Mouse (Mus musculus) E14TG2a.4 (cell line): ENCODE measurements around the gene Gabrb1.

ENCODE experiments used
- H3K27me3 ChIP-seq: 2 replicates; pipeline ENCODE4 v1.6.1; 2014; ENCODE audit warnings: low read length, control low read depth; ENCODE audit not compliant: insufficient read depth
- H3K36me3 ChIP-seq: 2 replicates; pipeline ENCODE4 v1.6.1; 2014; ENCODE audit warnings: low read length, control low read depth; ENCODE audit not compliant: insufficient read depth
- H3K4me1 ChIP-seq: replicated peaks from 2 replicates; pipeline ENCODE4 v1.6.1; 2014; ENCODE audit warnings: low read depth, low read length, control low read depth
- H3K4me3 ChIP-seq: replicated peaks from 2 replicates; pipeline ENCODE4 v1.5.1; 2014; ENCODE audit warnings: mild to moderate bottlenecking, low read length
- H3K9me3 ChIP-seq: 2 replicates; pipeline ENCODE4 v1.6.1; 2014; ENCODE audit warnings: low read length, control low read depth
- CTCF ChIP-seq: conservative IDR thresholded peaks from 2 replicates; pipeline ENCODE4 v1.5.1; 2014; ENCODE audit warnings: low read length
- NANOG ChIP-seq: IDR thresholded peaks from 2 replicates; pipeline ENCODE4 v1.6.1; 2014; ENCODE audit warnings: borderline replicate concordance, low read length, mixed read lengths
- POU5F1 ChIP-seq: IDR thresholded peaks from 2 replicates; pipeline ENCODE4 v1.6.1; 2014; ENCODE audit warnings: low read length, borderline replicate concordance

Gabrb1 gene

DNA sequence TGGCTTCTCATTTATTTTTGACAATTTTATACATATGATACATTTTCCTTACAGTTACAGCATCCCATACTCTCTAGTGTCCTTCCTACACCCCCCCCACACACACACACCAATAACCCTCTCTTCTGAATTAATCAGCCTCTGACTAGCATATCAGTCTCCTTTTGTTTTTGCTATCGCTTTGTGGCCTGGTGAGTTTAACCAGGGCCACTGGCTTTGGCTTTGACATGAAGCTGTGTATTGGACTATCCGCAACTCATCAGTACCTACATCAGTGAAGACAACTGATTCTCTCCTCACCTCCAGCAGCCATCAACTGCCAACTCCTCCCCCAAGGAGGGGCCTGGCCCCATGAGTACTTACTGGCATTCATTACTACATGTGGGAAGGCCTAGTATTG lies 437.1 kb downstream of the Gabrb1 start:
- TF ChIP-seq NANOG (no peak), CTCF (no peak), POU5F1 (no peak)
- Histone ChIP-seq H3K27me3 (no peaks in the 10 kb centered on the region), H3K4me1 (no peaks in the 10 kb centered on the region), H3K36me3 (no peaks in the 10 kb centered on the region), H3K9me3 (no peaks in the 10 kb centered on the region), H3K4me3 (no peak overlapping the region)

GRCm38 (mm10) chr5:72104274-72104921 lies 446.5 kb downstream of the Gabrb1 start:
- Histone ChIP-seq H3K4me1 (no peaks in the 10 kb centered on the region), H3K36me3 (no peaks in the 10 kb centered on the region), H3K9me3 (no peaks in the 10 kb centered on the region), H3K27me3 (no peaks in the 10 kb centered on the region), H3K4me3 (no peak overlapping the region)
- no peak for TF ChIP-seq POU5F1

DNA sequence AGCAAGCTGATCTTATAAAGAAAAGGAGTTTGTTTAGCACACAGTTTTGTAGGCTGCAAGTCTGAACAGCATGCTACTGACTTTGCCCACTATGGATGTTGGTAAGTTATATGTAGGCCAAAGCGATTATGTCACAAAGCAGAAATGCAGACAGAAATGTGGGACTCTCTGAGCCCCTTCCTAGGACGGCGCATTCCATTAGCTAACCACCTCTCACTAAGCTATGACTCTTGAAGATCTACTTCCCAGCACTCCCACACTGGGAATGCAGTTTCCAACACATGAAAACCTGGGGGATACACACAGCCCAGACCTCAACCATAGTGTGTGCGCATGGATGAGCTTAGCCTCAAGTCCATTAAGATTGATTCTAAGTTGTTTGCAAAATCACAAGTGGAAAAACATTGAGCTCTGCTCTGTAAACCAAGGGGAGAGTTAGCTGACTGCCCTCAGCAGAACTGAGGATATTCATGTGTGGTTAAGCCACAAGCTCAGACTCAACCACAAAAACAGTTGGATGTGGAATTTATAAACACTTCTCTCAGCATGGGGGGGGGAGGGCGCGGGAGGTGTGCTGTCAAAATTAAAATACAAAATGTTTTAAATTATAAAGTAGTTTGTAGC lies 464.6 kb downstream of the Gabrb1 start:
- TF ChIP-seq CTCF (no peak), POU5F1 (no peak), NANOG (no peak)
- H3K4me1 ChIP-seq: no peaks in the 10 kb centered on the region
- H3K27me3 ChIP-seq: no peaks in the 10 kb centered on the region
- H3K36me3 ChIP-seq: no peaks in the 10 kb centered on the region
- no peaks in the 10 kb centered on the region for H3K9me3 ChIP-seq
- no peak overlapping the region for H3K4me3 ChIP-seq

DNA sequence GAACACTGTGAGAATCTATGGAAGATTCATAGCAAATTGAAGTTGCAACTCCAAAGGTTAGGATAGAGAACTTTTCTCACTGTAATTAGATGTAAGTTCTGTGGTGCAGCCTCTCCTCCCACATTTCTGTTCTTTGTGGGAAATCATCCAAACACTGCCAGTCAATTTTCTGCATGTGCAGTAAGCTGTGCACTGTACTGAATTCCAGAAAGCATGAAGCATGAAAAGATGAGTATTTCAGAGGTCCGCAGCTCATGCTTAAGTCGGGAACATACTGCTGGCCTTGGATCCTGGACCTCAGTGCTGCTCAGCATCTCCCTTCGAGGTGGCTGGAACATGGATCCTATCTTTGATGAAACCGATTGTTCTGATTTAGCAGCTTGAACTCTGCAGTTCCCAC lies 468.8 kb downstream of the Gabrb1 start:
- Histone ChIP-seq H3K9me3 (no peaks in the 10 kb centered on the region), H3K4me1 (no peaks in the 10 kb centered on the region), H3K36me3 (no peaks in the 10 kb centered on the region), H3K4me3 (no peak overlapping the region), H3K27me3 (no peaks in the 10 kb centered on the region)
- no peak for TF ChIP-seq CTCF
- no peak for TF ChIP-seq POU5F1
- TF ChIP-seq NANOG: no peak

DNA sequence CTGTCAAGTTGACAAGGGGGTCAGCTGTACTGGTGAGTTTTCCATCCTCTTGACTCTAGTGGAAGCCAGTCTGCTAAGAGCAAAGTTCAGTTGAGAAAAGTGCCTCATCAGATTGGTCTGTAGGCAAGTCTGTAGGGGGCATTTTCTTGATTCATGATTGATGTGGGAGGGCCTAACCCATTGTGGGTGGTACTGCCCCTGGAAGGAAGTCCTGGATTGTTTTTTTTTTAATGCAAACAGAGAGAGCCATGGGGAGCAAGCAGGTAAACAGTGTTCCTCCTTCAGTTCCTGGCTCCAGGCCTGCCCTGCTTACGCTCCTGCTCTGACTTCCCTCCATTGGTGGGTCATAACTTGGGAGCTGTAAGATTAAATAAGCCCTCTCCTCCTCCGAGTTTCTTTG lies 476.0 kb downstream of the Gabrb1 start:
- Histone ChIP-seq H3K9me3 (no peaks in the 10 kb centered on the region), H3K4me1 (peaks cover 17% of the 10 kb centered on the region), H3K36me3 (no peaks in the 10 kb centered on the region), H3K4me3 (no peak overlapping the region), H3K27me3 (no peaks in the 10 kb centered on the region)
- TF ChIP-seq POU5F1 (0 out of 2 replicates have a peak, but pooled peaks have one; percentile 44), NANOG (peak; percentile 33; the same call in 1 of the 2 replicates), CTCF (no peak)

DNA sequence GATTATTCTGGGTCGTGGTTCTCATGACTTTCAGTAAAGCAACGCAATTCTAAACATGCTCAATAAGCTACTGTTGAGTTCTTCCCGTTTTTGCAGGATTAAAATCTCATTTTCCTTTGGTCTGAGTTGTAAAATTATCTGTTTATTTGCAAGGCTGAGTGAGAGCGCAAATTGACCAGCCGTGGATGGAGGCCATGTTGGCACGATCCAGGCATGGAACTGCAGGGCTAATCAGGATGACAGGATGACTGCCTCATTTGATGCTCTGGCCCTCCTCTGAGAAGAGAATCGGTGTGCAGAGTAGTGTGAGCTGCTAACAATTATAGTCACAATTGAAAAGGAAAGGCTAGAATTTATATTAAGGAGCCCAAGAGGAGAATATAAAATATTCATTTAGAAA lies 480.3 kb downstream of the Gabrb1 start:
- TF ChIP-seq POU5F1 (no peak), NANOG (no peak), CTCF (no peak)
- H3K4me3 ChIP-seq: no peak overlapping the region
- no peaks in the 10 kb centered on the region for H3K9me3 ChIP-seq
- H3K36me3 ChIP-seq: no peaks in the 10 kb centered on the region
- H3K27me3 ChIP-seq: no peaks in the 10 kb centered on the region
- H3K4me1 ChIP-seq: peaks cover 16% of the 10 kb centered on the region

DNA sequence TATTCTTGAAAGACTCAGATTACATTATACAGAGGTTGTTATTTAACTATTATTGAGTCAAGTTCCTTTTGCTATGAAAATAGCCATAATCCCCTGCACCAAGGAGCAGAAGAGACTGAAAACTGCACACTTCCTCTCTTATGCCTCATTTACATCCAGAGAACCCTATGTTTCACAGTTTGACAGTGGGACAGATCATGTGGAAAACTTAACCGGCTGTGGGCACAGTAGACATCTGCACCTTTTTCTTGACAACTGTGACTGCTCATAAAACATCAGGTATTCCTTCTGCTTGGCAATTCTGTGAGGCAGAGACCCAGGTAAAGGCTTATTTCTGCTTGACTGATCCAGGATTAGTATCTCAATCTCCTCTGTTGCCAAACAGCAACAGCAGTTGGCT lies 481.7 kb downstream of the Gabrb1 start:
- Histone ChIP-seq H3K9me3 (no peaks in the 10 kb centered on the region), H3K27me3 (no peaks in the 10 kb centered on the region), H3K36me3 (no peaks in the 10 kb centered on the region), H3K4me1 (peaks cover 2% of the 10 kb centered on the region), H3K4me3 (no peak overlapping the region)
- TF ChIP-seq NANOG (no peak), CTCF (no peak), POU5F1 (no peak)

GRCm38 (mm10) chr5:72148679-72149078 lies 490.8 kb downstream of the Gabrb1 start:
- H3K4me3 ChIP-seq: no peak overlapping the region
- H3K27me3 ChIP-seq: no peaks in the 10 kb centered on the region
- H3K9me3 ChIP-seq: peaks cover 7% of the 10 kb centered on the region; the same call in 1 of the 2 replicates
- H3K36me3 ChIP-seq: no peaks in the 10 kb centered on the region
- no peak for TF ChIP-seq POU5F1
- TF ChIP-seq NANOG: no peak
- TF ChIP-seq CTCF: no peak
- no peaks in the 10 kb centered on the region for H3K4me1 ChIP-seq

DNA sequence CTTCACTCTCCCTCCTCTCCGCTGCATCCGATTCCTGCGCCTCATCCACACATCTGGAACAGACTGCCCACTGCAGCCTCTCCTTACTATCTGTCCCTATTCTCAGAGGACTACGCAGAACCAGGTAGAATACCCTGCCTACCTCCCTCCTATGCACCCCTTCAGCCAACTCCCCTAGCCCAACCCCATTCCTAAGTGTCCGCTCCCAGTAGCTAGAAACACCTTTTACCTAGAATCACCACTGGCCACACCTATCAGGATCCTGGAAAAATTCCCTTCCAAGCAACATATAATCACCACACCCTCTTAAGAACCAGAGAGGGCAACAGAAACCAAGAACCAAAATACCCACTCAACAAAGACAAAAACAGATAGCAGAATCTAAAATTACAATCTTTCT lies 493.0 kb downstream of the Gabrb1 start:
- Histone ChIP-seq H3K4me1 (peaks cover 2% of the 10 kb centered on the region), H3K27me3 (no peaks in the 10 kb centered on the region), H3K9me3 (peaks cover 7% of the 10 kb centered on the region; the same call in 1 of the 2 replicates), H3K4me3 (no peak overlapping the region), H3K36me3 (0 out of 2 replicates have a peak, but pooled peaks cover 4% of the 10 kb centered on the region)
- TF ChIP-seq CTCF (no peak), NANOG (no peak), POU5F1 (no peak)
